Mouse (Mus musculus) kidney, postnatal 0 days (tissue): ENCODE data around the gene Platr25. TPM values are rescaled to one million over a fixed set of nuclear protein-coding genes. Genes with fewer than 3 reads are reported as not detected.
A peak's percentile ranks its signal among the peaks of the same experiment; 100 is the strongest.
"Not testable (repeated sequence)": the region's sequence is repeated elsewhere in the genome, so short reads cannot be mapped to it uniquely, and the experiment has no call there.

Experiments used
- ATAC-seq: fragments of 200-750 bp; cut with Nextera tagmentation; replicated peaks from 2 replicates; pipeline ENCODE4 v1.8.0; 2017; ENCODE audit warnings: low read depth, moderate number of reproducible peaks, moderate TSS enrichment, moderate library complexity; ENCODE audit not compliant: low FRiP score
- DNase-seq: peaks from one replicate; pipeline ENCODE4 v3.0.0-alpha.2; 2016; ENCODE audit warnings: low spot score
- H3K27ac ChIP-seq: fragments of 300-500 bp; sonication (generic); 2 replicates; pipeline ENCODE4 v1.5.1; 2014; ENCODE audit warnings: mild to moderate bottlenecking
- H3K27me3 ChIP-seq: fragments of 300-500 bp; sonication (generic); 2 replicates; pipeline ENCODE4 v1.6.1; 2014; ENCODE audit warnings: low read length, mixed read lengths; ENCODE audit not compliant: insufficient read depth
- H3K36me3 ChIP-seq: fragments of 300-500 bp; sonication (generic); 2 replicates; pipeline ENCODE4 v1.6.1; 2014; ENCODE audit warnings: low read length, mixed read lengths; ENCODE audit not compliant: insufficient read depth
- H3K4me1 ChIP-seq: fragments of 300-500 bp; sonication (generic); replicated peaks from 2 replicates; pipeline ENCODE4 v1.6.1; 2014; ENCODE audit warnings: antibody characterized with exemption, low read length, mixed read lengths; ENCODE audit not compliant: insufficient read depth
- H3K4me2 ChIP-seq: fragments of 300-500 bp; sonication (generic); 2 replicates; pipeline ENCODE4 v1.6.1; 2014; ENCODE audit warnings: mild to moderate bottlenecking, low read length, moderate library complexity, mixed read lengths
- H3K4me3 ChIP-seq: fragments of 300-500 bp; sonication (generic); replicated peaks from 2 replicates; pipeline ENCODE4 v1.5.1; 2014; ENCODE audit warnings: low read depth, low read length
- H3K9ac ChIP-seq: fragments of 300-500 bp; sonication (generic); 2 replicates; pipeline ENCODE4 v1.6.1; 2014; ENCODE audit warnings: low read depth, low read length
- H3K9me3 ChIP-seq: fragments of 300-500 bp; sonication (generic); replicated peaks from 2 replicates; pipeline ENCODE4 v1.6.1; 2016; ENCODE audit warnings: low read length, inconsistent platforms, mixed read lengths
- CTCF ChIP-seq: IDR thresholded peaks from 2 replicates; pipeline ENCODE4 v1.5.1; 2016; ENCODE audit warnings: antibody characterized with exemption, low read depth, mild to moderate bottlenecking, moderate library complexity
- WGBS: fragments of 180-500 bp; shearing (Covaris S2); extraction: QIAGEN DNeasy Blood & Tissue Kit; methylation state at CpG from one replicate; pipeline ENCODE4 v1.1.7; 2014; 5-methylcytosine and 5-hydroxymethylcytosine counted together
- microRNA counts: library from miRNA; unstranded; fragments of <30 nt; microRNA quantifications from one replicate; lab custom pipeline; 2015
- microRNA-seq: library from miRNA; unstranded; fragments of <30 nt; microRNA quantifications from one replicate; pipeline ENCODE4, GENCODE M21; 2016
- polyA plus RNA-seq: library from polyadenylated mRNA; unstranded; fragments of >200 nt; fragmentation: Nextera tagmentation; extraction: Ambion mirVana; gene quantifications from 2 replicates; pipeline ENCODE4 v1.2.1, GENCODE M21; 2015

Platr25 gene
- polyA plus RNA-seq, 1 experiment from 2014 or later, result 18.6 TPM

GRCm38 (mm10) chr13:62684608-62685286, 75.8 kb downstream of the Platr25 start:
- H3K4me3 ChIP-seq, result peak overlapping the region; percentile 36
- not testable (repeated sequence) for H3K27ac ChIP-seq, H3K27me3 ChIP-seq, H3K4me1 ChIP-seq, H3K9me3 ChIP-seq, H3K36me3 ChIP-seq
- 2% methylated on average over 16 of the region's 20 CpGs for WGBS
- H3K9ac ChIP-seq, result 0 out of 2 replicates have a peak overlapping the region, but pooled peaks have one; percentile 35
- peak overlapping the region; percentile 49 for H3K4me2 ChIP-seq
- ATAC-seq, result peak; percentile 96
- DNase-seq, result peak; percentile 54

- 25% methylated on average over 8 of the region's 8 CpGs for WGBS
- H3K9me3 ChIP-seq, result no peaks in the 10 kb centered on the region
Measured at GRCm38 (mm10) chr13:62653369-62653743, 107.2 kb downstream of the Platr25 start.

DNA sequence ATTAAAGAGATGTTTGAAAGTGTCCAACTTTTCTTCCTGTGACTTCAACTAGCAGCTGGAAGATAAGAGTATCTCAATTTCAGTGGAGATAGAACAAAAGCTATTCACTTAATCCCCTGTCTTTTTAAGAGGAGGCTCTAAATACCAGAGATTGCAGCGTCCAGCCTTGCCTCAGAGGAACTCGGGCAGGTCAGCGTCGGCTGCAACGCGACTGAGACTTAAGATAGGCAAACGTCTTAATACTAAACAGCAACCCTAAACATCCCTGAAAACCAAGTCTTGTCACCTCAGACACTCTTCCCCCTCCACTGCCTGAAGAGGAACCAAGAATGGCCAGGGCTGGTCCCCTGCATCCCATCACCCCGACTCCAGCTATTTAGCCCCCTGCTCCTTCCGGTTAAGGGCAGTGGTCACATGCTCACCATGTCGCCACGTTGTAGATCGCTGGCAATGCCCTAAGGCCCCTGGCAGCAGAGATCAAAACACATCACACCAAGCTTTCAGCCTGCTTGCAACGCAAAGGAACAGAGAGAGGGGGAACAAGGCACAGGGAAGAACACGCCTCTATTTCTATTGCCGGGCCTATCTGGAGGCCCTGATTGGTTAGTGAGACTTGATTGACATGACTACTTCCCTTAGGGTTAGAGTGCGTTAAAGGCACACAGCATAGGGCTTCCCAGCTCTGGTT, 107.7 kb downstream of the Platr25 start:
- H3K27me3 ChIP-seq, H3K36me3 ChIP-seq, H3K27ac ChIP-seq, H3K9me3 ChIP-seq, H3K4me1 ChIP-seq: not testable (repeated sequence)
- Histone ChIP-seq H3K4me3 (peak overlapping the region; percentile 48), H3K4me2 (peak overlapping the region; percentile 55), H3K9ac (peak overlapping the region; percentile 57; the same call in 1 of the 2 replicates)
- DNase-seq (peak; percentile 95), ATAC-seq (peak; percentile 99)
- 1% methylated on average over 16 of the region's 16 CpGs for WGBS

More at GRCm38 (mm10) chr13:62653369-62653743, 107.2 kb downstream of the Platr25 start:
- no peak overlapping the region for H3K27ac ChIP-seq
- no peaks in the 10 kb centered on the region for H3K36me3 ChIP-seq
- H3K9ac ChIP-seq, result peak overlapping the region; percentile 57; the same call in 1 of the 2 replicates
- peak; percentile 72 for ATAC-seq
- no peak for TF ChIP-seq CTCF
- H3K4me3 ChIP-seq, result peak overlapping the region; percentile 48
- H3K4me1 ChIP-seq, result no peaks in the 10 kb centered on the region
- no peak for DNase-seq
- H3K27me3 ChIP-seq, result no peaks in the 10 kb centered on the region
- peak overlapping the region; percentile 55 for H3K4me2 ChIP-seq

DNA sequence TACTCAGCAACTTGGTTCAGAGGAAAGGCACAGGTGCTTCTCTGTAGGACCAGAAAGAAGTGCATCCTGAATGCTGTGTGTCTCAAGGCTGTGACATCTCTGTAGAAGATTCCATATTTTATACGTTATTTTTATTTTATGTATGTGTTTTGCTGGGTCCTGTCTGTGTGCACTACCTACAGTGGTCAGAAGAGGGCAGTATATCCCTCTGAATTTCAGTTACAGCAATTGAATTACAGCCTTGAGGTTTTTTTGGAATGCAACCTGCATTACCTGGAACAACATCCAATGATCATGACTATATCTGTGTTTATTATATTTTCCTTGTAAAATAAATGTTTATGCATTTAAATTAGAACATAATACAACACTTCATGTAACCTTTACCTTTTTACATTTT, 133.4 kb downstream of the Platr25 start:
- not testable (repeated sequence) for H3K4me3 ChIP-seq, H3K27me3 ChIP-seq, H3K4me1 ChIP-seq, ATAC-seq, H3K4me2 ChIP-seq, H3K9me3 ChIP-seq, H3K27ac ChIP-seq, H3K36me3 ChIP-seq, H3K9ac ChIP-seq
- TF ChIP-seq CTCF, result peak; percentile 76
- peak; percentile 48 for DNase-seq
- 43% methylated on average over 1 of the region's 1 CpGs for WGBS

DNA sequence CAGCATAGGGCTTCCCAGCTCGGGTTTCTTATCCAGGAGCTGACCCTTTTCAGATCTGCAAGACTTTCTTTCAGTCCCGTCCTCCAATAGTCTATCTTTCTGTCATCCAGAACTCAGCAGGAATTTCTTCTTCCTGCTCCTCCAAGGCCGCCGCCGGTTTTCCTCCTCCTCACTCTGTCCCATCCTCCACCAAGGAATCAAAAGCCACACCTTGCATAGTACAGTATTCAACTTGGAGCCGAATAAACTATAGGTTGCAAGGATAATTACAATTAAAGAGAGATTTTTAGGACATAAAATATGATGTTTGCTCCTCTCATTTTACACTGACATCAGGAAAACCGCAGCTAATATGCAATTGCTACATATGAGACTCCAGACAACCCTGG, 136.2 kb downstream of the Platr25 start:
- not testable (repeated sequence) for H3K4me1 ChIP-seq, H3K9me3 ChIP-seq, H3K9ac ChIP-seq, H3K27ac ChIP-seq, ATAC-seq, H3K36me3 ChIP-seq, H3K27me3 ChIP-seq
- peak; percentile 1 for DNase-seq
- Histone ChIP-seq H3K4me3 (peak overlapping the region; percentile 26), H3K4me2 (peak overlapping the region; percentile 42)
- WGBS, result 7% methylated on average over 7 of the region's 7 CpGs

DNA sequence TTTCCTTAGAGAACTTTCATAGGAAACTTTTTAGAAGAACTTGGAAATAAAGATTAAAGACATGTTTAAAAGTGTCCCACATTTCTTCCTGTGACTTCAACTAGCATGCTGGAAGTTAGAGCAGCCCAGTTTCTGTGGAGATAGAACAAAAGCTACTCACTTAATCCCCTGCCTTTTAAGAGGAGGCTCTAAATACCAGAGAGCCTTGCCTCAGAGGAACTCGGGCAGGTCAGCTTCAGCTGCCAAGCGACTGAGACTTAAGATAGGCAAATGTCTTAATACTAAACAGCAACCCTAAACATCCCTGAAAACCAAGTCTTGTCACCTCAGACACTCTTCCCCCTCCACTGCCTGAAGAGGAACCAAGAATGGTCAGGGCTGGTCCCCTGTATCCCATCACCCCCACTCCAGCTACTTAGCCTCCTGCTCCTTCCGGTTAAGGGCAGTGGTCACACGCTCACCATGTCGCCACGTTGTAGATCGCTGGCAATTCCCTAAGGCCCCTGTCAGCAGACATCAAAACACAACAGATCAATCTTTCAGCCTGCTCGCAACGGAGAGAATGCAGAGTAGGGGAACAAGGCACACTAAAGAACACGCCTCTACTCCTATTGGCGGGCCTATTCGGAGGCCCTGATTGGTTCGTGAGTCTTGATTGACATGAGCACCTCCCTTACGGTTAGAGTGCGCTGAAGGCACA, 136.8 kb downstream of the Platr25 start, which contains the start of gene 6720489N17Rik:
Gene 6720489N17Rik (minus strand): TSS at position 606 of the 700 bp plus-strand sequence.
- H3K9me3 ChIP-seq, H3K27me3 ChIP-seq, H3K4me1 ChIP-seq, H3K27ac ChIP-seq, H3K36me3 ChIP-seq: not testable (repeated sequence)
- peak; percentile 90 for DNase-seq
- peak within 1 kb of the TSS; percentile 42 for H3K4me2 ChIP-seq
- under 1% methylated on average over 15 of the region's 15 CpGs for WGBS
- peak within 1 kb of the TSS; percentile 25; the same call in 1 of the 2 replicates for H3K9ac ChIP-seq
- ATAC-seq, result peak; percentile 100
- H3K4me3 ChIP-seq, result peak within 1 kb of the TSS; percentile 26

MicroRNA genes within 50 kb of the gene (microRNA counts, 519-probe panel; counts per million panel counts)
- 330 counts per million, percentile 68 among the panel's probes with 10 or more counts for microRNA mmu-miR-713 (lab: Ali Mortazavi, UCI)

Small RNA genes lying within 50 kb of the gene (microRNA-seq; reads per million reads assigned to microRNA genes)
- gene Gm24020, result not detected
- not detected for gene Gm24588
- gene Mir713, result not detected

Other genes with a start within 250 kb of the Platr25 start
- gene Zfp935, start 202.2 kb downstream of the Platr25 start, polyA plus RNA-seq, result 0.36 TPM in 1 of 2 replicates, not detected in the other
- gene Zfp934, start 189.5 kb downstream of the Platr25 start, polyA plus RNA-seq, result 12.5 and 12.7 TPM in 2 replicates
- gene 6720489N17Rik, start 136.5 kb downstream of the Platr25 start, polyA plus RNA-seq, result 6.7 and 11.1 TPM in 2 replicates
- 6.1 and 6.7 TPM in 2 replicates for gene Gm5141, start 25.1 kb upstream of the Platr25 start, polyA plus RNA-seq
- 34.4 and 40.9 TPM in 2 replicates for gene Fbp2, start 97.7 kb upstream of the Platr25 start, polyA plus RNA-seq
- 479 and 621 TPM in 2 replicates for gene Fbp1, start 127.6 kb upstream of the Platr25 start, polyA plus RNA-seq
- gene 2010111I01Rik, start 204.2 kb upstream of the Platr25 start, polyA plus RNA-seq, result 146 and 153 TPM in 2 replicates